Mouse (Mus musculus): Measurements from ENCODE around the gene Inf2. TPM values are rescaled to one million over a fixed set of nuclear protein-coding genes. Genes with fewer than 3 reads are reported as not detected.

Inf2 gene
- polyA plus RNA-seq, 1 experiment, result 26.3 TPM

GRCm38 (mm10) chr12:112585924-112586538 is 2.6 kb upstream of the Inf2 start:
- Histone ChIP-seq H3K36me3 (ENCODE audit: control insufficient read depth, insufficient read depth, low read length) (no peaks in the 10 kb centered on the region), H3K4me3 (ENCODE audit: control insufficient read depth, insufficient read depth, low read length) (no peak overlapping the region), H3K27me3 (ENCODE audit: control insufficient read depth, insufficient read depth, low read length) (no peaks in the 10 kb centered on the region), H3K27ac (ENCODE audit: control insufficient read depth, insufficient read depth, low read length) (no peak overlapping the region), H3K4me1 (replicated peaks; ENCODE audit: control insufficient read depth, insufficient read depth, low read length) (peaks cover 29% of the 10 kb centered on the region)
- 79% methylated on average over 7 of the region's 7 CpGs for WGBS
- DNase-seq, result no peak
- TF ChIP-seq CTCF (IDR thresholded peaks at IDR 0.05; ENCODE audit: borderline replicate concordance, control insufficient read depth, extremely low read depth, insufficient read depth, low read length, poor library complexity), result 0 out of 2 replicates have a peak, but pooled peaks have one; percentile 20
- no peak for TF ChIP-seq POLR2A (IDR thresholded peaks at IDR 0.05; ENCODE audit: control insufficient read depth, extremely low read depth, insufficient read depth, low read length, poor library complexity)

DNA sequence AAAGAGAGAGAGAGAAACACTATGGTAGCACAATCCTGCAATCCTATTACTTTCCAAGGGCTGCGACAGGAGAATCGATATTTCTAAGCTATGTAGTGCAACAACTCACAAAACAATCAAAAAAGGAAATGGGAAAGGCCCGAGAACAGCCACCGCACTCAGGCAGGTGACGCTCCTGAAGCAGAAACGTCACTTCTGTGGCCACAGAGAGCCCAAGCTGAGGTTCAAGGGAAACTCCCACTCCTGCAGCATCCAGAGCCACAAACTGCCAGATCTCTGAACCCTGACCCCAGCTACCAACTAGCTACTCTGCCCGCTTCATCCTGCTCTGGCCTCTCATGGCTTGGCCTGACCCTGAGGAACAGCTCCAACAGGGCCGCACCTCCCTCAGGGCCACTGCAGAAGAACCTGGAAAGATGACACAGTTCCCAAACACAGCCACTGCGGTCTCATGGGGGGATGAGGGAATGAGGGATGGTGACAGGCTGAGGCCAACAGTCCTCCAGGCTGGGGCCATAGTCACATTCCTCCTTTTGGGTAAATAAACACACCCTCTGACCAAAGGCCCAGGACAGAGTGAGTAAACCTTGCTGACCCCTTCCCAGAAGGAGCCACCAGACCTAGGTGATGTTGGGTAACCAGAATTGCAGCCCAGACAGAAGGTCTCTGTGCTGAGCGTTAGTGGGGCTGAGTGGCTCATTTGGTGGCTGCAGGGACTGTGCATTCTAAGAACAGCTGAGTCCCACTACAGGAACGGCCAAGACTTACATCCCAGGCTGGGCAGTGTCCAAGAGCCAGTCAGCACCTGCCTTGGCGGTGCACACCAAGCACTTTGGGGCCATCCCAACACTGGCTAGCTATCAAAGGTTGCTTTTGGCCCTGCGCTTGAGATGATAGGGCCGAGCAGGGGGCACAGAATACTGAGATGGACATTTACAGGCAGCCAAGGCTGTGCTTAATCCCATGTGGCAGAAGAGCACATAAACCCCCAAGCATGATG is 1.2 kb upstream of the Inf2 start:
- H3K36me3 ChIP-seq (ENCODE audit: control insufficient read depth, insufficient read depth, low read length), result no peaks in the 10 kb centered on the region
- H3K27me3 ChIP-seq (ENCODE audit: control insufficient read depth, insufficient read depth, low read length), result no peaks in the 10 kb centered on the region
- DNase-seq, result no peak
- no peak overlapping the region for H3K4me3 ChIP-seq (ENCODE audit: control insufficient read depth, insufficient read depth, low read length)
- H3K4me1 ChIP-seq (replicated peaks; ENCODE audit: control insufficient read depth, insufficient read depth, low read length), result peaks cover 29% of the 10 kb centered on the region
- 57% methylated on average over 14 of the region's 14 CpGs for WGBS
- TF ChIP-seq POLR2A (IDR thresholded peaks at IDR 0.05; ENCODE audit: control insufficient read depth, extremely low read depth, insufficient read depth, low read length, poor library complexity) (no peak), CTCF (IDR thresholded peaks at IDR 0.05; ENCODE audit: borderline replicate concordance, control insufficient read depth, extremely low read depth, insufficient read depth, low read length, poor library complexity) (no peak)
- no peak overlapping the region for H3K27ac ChIP-seq (ENCODE audit: control insufficient read depth, insufficient read depth, low read length)

- no peaks in the 10 kb centered on the region for H3K36me3 ChIP-seq (ENCODE audit: control insufficient read depth, insufficient read depth, low read length)
- peaks cover 48% of the 10 kb centered on the region for H3K4me1 ChIP-seq (replicated peaks; ENCODE audit: control insufficient read depth, insufficient read depth, low read length)
- TF ChIP-seq CTCF (IDR thresholded peaks at IDR 0.05; ENCODE audit: borderline replicate concordance, control insufficient read depth, extremely low read depth, insufficient read depth, low read length, poor library complexity), result no peak
- TF ChIP-seq POLR2A (IDR thresholded peaks at IDR 0.05; ENCODE audit: control insufficient read depth, extremely low read depth, insufficient read depth, low read length, poor library complexity), result no peak
- no peaks in the 10 kb centered on the region for H3K27me3 ChIP-seq (ENCODE audit: control insufficient read depth, insufficient read depth, low read length)
- H3K4me3 ChIP-seq (ENCODE audit: control insufficient read depth, insufficient read depth, low read length), result peak overlapping the region; percentile 83
- WGBS, result 62% methylated on average over 8 of the region's 8 CpGs
- no peak for DNase-seq
- no peak overlapping the region for H3K27ac ChIP-seq (ENCODE audit: control insufficient read depth, insufficient read depth, low read length)
These were observed 1.1 kb downstream of the Inf2 start for GRCm38 (mm10) chr12:112589491-112590191.

GRCm38 (mm10) chr12:112590566-112591239 is 2.1 kb downstream of the Inf2 start:
- TF ChIP-seq CTCF (IDR thresholded peaks at IDR 0.05; ENCODE audit: borderline replicate concordance, control insufficient read depth, extremely low read depth, insufficient read depth, low read length, poor library complexity) (no peak), POLR2A (IDR thresholded peaks at IDR 0.05; ENCODE audit: control insufficient read depth, extremely low read depth, insufficient read depth, low read length, poor library complexity) (no peak)
- Histone ChIP-seq H3K4me1 (replicated peaks; ENCODE audit: control insufficient read depth, insufficient read depth, low read length) (peaks cover 52% of the 10 kb centered on the region), H3K27ac (ENCODE audit: control insufficient read depth, insufficient read depth, low read length) (no peak overlapping the region), H3K27me3 (ENCODE audit: control insufficient read depth, insufficient read depth, low read length) (no peaks in the 10 kb centered on the region), H3K36me3 (ENCODE audit: control insufficient read depth, insufficient read depth, low read length) (no peaks in the 10 kb centered on the region), H3K4me3 (ENCODE audit: control insufficient read depth, insufficient read depth, low read length) (no peak overlapping the region)
- DNase-seq, result no peak
- 91% methylated on average over 8 of the region's 8 CpGs for WGBS

GRCm38 (mm10) chr12:112591240-112591639 is 2.7 kb downstream of the Inf2 start:
- TF ChIP-seq CTCF (IDR thresholded peaks at IDR 0.05; ENCODE audit: borderline replicate concordance, control insufficient read depth, extremely low read depth, insufficient read depth, low read length, poor library complexity) (no peak), POLR2A (IDR thresholded peaks at IDR 0.05; ENCODE audit: control insufficient read depth, extremely low read depth, insufficient read depth, low read length, poor library complexity) (no peak)
- DNase-seq, result no peak
- WGBS, result 93% methylated on average over 5 of the region's 5 CpGs
- Histone ChIP-seq H3K27me3 (ENCODE audit: control insufficient read depth, insufficient read depth, low read length) (no peaks in the 10 kb centered on the region), H3K4me3 (ENCODE audit: control insufficient read depth, insufficient read depth, low read length) (no peak overlapping the region), H3K36me3 (ENCODE audit: control insufficient read depth, insufficient read depth, low read length) (no peaks in the 10 kb centered on the region), H3K27ac (ENCODE audit: control insufficient read depth, insufficient read depth, low read length) (no peak overlapping the region), H3K4me1 (replicated peaks; ENCODE audit: control insufficient read depth, insufficient read depth, low read length) (peaks cover 49% of the 10 kb centered on the region)

Measured in thymus, adult 2 months (tissue).